Mouse (Mus musculus) hindbrain, postnatal 0 days (tissue): ENCODE data around the gene Phf21a. TPM values are rescaled to one million over a fixed set of nuclear protein-coding genes. Genes with fewer than 3 reads are reported as not detected.

ENCODE experiments used
- ATAC-seq: fragments of 200-750 bp; cut with Nextera tagmentation; 2 replicates; pipeline ENCODE4 v1.8.0; 2017; ENCODE audit warnings: mild to moderate bottlenecking, moderate TSS enrichment, moderate library complexity
- DNase-seq: peaks from one replicate; pipeline ENCODE4 v3.0.0-alpha.2; 2015; ENCODE audit warnings: low spot score
- H3K27ac ChIP-seq: fragments of 300-500 bp; sonication (generic); 2 replicates; pipeline ENCODE4 v1.5.1; 2014; ENCODE audit warnings: mild to moderate bottlenecking
- H3K27me3 ChIP-seq: fragments of 300-500 bp; sonication (generic); 2 replicates; pipeline ENCODE4 v1.6.1; 2014; ENCODE audit warnings: low read length, mixed read lengths; ENCODE audit not compliant: insufficient read depth
- H3K36me3 ChIP-seq: fragments of 300-500 bp; sonication (generic); 2 replicates; pipeline ENCODE4 v1.6.1; 2014; ENCODE audit warnings: low read length, mixed read lengths; ENCODE audit not compliant: insufficient read depth
- H3K4me1 ChIP-seq: fragments of 300-500 bp; sonication (generic); 2 replicates; pipeline ENCODE4 v1.6.1; 2014; ENCODE audit warnings: antibody characterized with exemption, low read length, mixed read lengths; ENCODE audit not compliant: insufficient read depth
- H3K4me2 ChIP-seq: fragments of 300-500 bp; sonication (generic); 2 replicates; pipeline ENCODE4 v1.6.1; 2014; ENCODE audit warnings: low read depth, mild to moderate bottlenecking, low read length, moderate library complexity, mixed read lengths
- H3K4me3 ChIP-seq: fragments of 300-500 bp; sonication (generic); 2 replicates; pipeline ENCODE4 v1.5.1; 2014; ENCODE audit warnings: low read length
- H3K9ac ChIP-seq: fragments of 300-500 bp; sonication (generic); replicated peaks from 2 replicates; pipeline ENCODE4 v1.6.1; 2014; ENCODE audit warnings: mild to moderate bottlenecking, low read length, moderate library complexity, mixed read lengths
- H3K9me3 ChIP-seq: fragments of 300-500 bp; sonication (generic); 2 replicates; pipeline ENCODE4 v1.6.1; 2016; ENCODE audit warnings: low read length, mixed read lengths
- CTCF ChIP-seq: IDR thresholded peaks from 2 replicates; pipeline ENCODE4 v1.5.1; 2016; ENCODE audit warnings: antibody characterized with exemption, control low read depth, low read depth
- WGBS: fragments of 180-500 bp; shearing (Covaris S2); extraction: QIAGEN DNeasy Blood & Tissue Kit; methylation state at CpG from one replicate; pipeline ENCODE4 v1.1.7; 2014; 5-methylcytosine and 5-hydroxymethylcytosine counted together
- polyA plus RNA-seq: library from polyadenylated mRNA; unstranded; fragments of >200 nt; fragmentation: Nextera tagmentation; extraction: Ambion mirVana; gene quantifications from 2 replicates; pipeline ENCODE4 v1.2.1, GENCODE M21; 2015
- total RNA-seq: library from RNA; depleted of rRNA; stranded (reverse); fragments of >200 nt; gene quantifications from 2 replicates; pipeline ENCODE4 v1.2.3, GENCODE M21; 2014

Phf21a gene
- total and polyA plus RNA-seq, 2 experiments from 2014 or later: 26.6 to 109 TPM

DNA sequence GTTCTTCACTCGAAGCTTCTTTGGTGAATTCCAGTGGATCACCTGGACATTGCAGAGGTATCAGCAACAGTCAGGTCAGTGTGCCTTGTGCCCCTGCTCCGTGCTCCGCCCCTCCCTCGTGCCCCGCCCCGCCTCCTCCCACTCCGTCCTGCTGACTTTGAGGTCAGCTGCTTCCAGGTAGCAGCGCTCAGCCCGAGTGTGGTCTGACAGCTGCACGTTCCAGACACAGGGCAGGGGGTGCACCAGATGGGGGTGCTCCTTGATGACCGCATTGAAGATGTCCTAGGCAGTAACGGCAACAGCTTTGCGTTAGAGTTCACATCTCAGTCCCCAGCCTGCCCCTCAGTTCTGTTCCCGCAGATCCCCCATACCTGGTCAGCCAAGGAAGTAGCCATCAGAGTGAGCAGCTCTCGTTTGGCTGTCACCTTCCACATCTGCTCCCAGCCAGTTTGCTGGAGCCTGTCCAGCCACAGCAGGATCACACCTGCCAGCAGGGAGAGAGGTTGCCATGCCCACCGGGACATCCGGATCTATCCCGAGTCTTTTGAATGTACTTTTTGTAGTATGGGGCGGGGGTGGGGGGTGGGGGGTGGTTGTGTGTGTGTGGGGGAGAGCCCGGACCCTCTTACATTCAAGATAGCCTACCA is 274.6 kb downstream of the Phf21a start:
- DNase-seq: no peak
- WGBS: 44% methylated on average over 20 of the region's 20 CpGs

DNA sequence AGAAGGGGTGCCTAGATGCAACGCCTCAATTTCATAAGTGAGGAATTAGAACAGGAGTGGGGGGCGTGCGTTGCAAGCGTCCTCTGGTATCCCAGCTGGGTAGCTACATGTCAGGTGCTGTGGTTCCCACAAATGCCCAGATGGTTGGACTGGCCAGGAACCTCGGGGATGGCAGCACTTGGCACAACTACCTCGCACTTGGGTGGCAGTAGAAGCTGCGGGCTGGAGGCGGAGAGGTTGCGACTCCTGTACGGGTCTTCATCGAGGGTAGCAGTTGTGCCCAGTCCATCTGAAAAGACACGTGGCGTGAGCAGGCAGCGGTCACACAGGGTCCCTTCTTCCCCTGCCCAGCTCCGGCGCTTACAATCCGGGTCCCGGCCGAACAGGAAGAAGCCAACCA is 277.5 kb downstream of the Phf21a start:
- Histone ChIP-seq H3K4me3 (peak overlapping the region; percentile 13; the same call in 1 of the 2 replicates), H3K4me2 (peak overlapping the region; percentile 53), H3K9me3 (no peaks in the 10 kb centered on the region), H3K27ac (no peak overlapping the region), H3K27me3 (no peaks in the 10 kb centered on the region), H3K4me1 (peaks cover 21% of the 10 kb centered on the region), H3K36me3 (no peaks in the 10 kb centered on the region), H3K9ac (0 out of 2 replicates have a peak overlapping the region, but pooled peaks have one; percentile 10)
- TF ChIP-seq CTCF: no peak
- 14% methylated on average over 18 of the region's 19 CpGs for WGBS
- ATAC-seq (no peak), DNase-seq (no peak)

More for the DNA sequence above, 274.6 kb downstream of the Phf21a start:
- no peak overlapping the region for H3K4me3 ChIP-seq
- no peak overlapping the region for H3K27ac ChIP-seq
- H3K4me1 ChIP-seq: peaks cover 21% of the 10 kb centered on the region
- H3K9ac ChIP-seq: no peak overlapping the region
- no peak for TF ChIP-seq CTCF
- no peak overlapping the region for H3K4me2 ChIP-seq
- ATAC-seq: no peak
- H3K9me3 ChIP-seq: no peaks in the 10 kb centered on the region
- no peaks in the 10 kb centered on the region for H3K27me3 ChIP-seq
- H3K36me3 ChIP-seq: no peaks in the 10 kb centered on the region; the same call in 1 of the 2 replicates

DNA sequence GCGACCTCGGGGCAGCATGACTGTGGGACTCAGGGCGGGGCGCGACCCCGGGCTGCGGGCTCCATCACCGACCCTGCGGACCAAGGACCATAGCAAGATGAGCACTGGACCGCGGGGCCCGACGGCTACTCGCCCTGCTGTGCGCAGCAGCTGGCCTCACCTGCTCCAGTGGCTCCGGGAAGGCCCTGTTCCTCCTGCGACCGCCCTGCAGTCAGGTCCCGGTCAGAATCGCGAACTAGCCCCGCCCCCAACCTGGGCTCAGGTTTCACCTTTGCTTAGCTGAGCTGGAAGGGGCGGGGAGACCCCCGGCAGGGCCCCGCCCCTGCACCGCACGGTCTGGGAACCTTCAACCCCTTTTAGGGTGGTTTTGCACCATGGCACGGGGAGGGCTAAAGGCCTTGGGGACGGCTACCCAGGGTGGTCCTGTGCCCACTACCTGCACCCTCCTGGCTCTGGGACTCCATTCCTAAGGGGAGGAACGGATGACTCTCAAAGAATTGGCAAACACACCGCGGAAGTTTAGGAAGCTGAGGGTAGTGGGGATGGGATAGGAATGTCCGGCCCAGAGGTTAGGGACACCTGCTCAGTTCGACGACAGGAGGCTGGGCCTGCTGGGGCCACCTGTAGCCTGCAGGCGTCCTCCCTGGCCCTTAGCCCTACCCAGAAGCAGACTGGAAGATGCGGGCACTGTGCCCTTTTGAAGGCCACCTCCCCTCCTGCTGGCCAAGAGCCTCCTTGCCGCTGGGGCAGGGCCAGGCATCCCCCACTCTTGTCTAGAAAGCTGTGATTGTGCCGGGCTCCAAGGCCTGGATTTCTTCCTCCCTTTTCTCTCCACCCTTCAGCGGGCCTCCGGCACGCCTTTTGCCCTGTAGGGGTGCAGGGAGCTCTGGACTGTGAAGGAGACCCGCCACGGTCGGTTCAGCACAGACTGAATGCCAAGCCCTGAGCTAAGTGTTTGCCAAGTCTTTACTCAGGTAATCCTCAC is 278.2 kb downstream of the Phf21a start:
- no peak for ATAC-seq
- Histone ChIP-seq H3K36me3 (no peaks in the 10 kb centered on the region), H3K4me3 (peak overlapping the region; percentile 13; the same call in 1 of the 2 replicates), H3K4me1 (peaks cover 25% of the 10 kb centered on the region), H3K9me3 (no peaks in the 10 kb centered on the region), H3K9ac (0 out of 2 replicates have a peak overlapping the region, but pooled peaks have one; percentile 10), H3K27ac (no peak overlapping the region), H3K4me2 (peak overlapping the region; percentile 53), H3K27me3 (no peaks in the 10 kb centered on the region)
- TF ChIP-seq CTCF: peak; percentile 10; the same call in 1 of the 2 replicates
- DNase-seq: peak; percentile 31
- 4% methylated on average over 45 of the region's 45 CpGs for WGBS

DNA sequence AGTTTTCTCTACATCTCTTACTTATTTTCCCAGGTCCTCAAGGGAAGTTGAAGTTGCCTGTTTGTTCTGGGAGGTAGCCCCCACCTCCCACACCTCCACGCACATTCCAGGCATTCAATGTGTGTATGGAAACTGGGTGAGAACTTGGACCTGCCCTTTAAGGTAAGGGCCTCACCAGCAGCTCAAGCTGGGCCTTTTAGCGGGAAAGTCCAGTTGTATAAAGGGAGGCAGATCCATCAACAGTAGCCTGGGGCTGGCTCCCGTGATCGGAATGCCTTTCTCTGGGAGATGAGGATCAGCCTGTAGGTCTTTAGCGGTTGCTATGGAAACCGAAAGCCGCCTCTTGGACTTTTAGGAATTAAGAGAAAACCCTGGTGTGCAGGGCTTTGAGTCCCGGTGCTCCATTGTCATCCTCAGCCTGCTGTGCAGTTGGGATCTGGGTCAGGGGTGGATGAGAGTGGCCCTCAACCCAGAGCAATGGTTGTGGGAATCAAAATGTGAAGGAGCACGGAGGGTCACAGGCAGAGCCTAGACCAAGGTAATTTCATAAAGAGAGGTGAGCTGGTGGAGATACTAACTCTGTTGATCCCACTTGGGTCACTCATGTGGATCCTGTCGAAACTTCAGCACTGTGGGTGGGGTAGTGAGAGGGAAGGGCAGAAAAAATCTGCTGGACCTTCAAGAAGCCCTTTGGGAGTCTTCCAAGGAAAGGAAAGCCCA is 279.2 kb downstream of the Phf21a start:
- H3K4me1 ChIP-seq: peaks cover 29% of the 10 kb centered on the region
- WGBS: 13% methylated on average over 10 of the region's 10 CpGs
- no peaks in the 10 kb centered on the region for H3K36me3 ChIP-seq
- no peak overlapping the region for H3K9ac ChIP-seq
- no peak for TF ChIP-seq CTCF
- no peaks in the 10 kb centered on the region for H3K27me3 ChIP-seq
- H3K4me3 ChIP-seq: no peak overlapping the region
- ATAC-seq (no peak), DNase-seq (peak; percentile 61)
- H3K4me2 ChIP-seq: no peak overlapping the region
- no peak overlapping the region for H3K27ac ChIP-seq
- H3K9me3 ChIP-seq: no peaks in the 10 kb centered on the region

DNA sequence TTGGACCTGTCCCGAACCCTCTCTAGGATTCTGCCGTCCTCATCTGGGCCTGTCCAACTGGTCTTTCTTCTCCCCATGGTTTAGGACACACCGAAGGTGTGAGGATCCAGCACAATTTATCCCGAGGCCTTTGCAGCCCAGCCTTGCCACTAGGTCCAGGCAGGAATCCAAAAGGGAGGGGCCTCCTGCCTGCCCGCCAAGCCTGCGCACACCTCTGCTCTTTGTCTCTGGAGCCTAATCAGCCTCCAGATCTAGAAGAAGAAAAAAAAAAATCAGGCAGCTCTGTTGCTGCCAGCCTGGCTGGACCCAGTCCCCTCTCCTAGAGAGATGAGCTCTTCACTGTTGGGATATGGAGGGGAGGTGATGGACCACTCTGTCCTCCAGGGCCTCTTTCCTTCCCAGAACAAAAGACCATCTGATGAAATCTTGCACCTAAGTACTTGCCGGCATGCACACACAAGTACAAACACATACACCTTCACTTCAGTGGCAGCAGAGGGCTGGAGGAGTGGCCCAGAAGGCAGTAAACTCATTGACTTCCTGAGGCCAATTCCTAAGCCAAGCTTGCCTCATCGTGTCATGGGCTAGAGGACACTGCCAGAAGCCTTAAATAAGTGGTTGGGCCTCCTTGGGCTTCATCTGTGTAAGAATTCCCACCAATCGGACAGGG is 280.0 kb downstream of the Phf21a start:
- Histone ChIP-seq H3K4me1 (peaks cover 29% of the 10 kb centered on the region), H3K4me3 (no peak overlapping the region), H3K27ac (no peak overlapping the region), H3K36me3 (no peaks in the 10 kb centered on the region; the same call in 1 of the 2 replicates), H3K9me3 (no peaks in the 10 kb centered on the region), H3K4me2 (no peak overlapping the region), H3K9ac (no peak overlapping the region), H3K27me3 (no peaks in the 10 kb centered on the region)
- DNase-seq (peak; percentile 24), ATAC-seq (no peak)
- 38% methylated on average over 9 of the region's 9 CpGs for WGBS
- TF ChIP-seq CTCF: no peak

DNA sequence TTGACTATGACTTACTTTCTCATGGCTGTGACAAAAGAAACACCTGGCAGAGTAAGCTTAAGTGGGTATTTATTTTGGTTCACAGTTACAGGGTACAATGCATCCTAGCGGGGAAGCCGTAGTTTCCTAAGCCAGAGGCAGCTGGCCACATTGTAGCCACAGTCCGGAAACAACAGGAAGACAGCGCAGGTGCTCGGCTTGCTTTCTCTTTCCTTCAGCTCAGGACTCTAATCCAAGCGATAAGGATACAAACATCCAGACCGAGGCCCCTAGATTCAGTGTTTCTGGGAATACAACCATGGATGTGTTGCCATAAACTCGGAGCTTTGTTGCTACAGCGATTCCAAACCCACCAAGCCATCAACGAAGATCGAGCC is 280.5 kb downstream of the Phf21a start:
- WGBS: 81% methylated on average over 11 of the region's 11 CpGs
- Histone ChIP-seq H3K9me3 (no peaks in the 10 kb centered on the region), H3K4me1 (peaks cover 29% of the 10 kb centered on the region), H3K27me3 (no peaks in the 10 kb centered on the region), H3K27ac (no peak overlapping the region), H3K4me3 (no peak overlapping the region), H3K9ac (no peak overlapping the region), H3K4me2 (no peak overlapping the region), H3K36me3 (peaks cover 2% of the 10 kb centered on the region; the same call in 1 of the 2 replicates)
- TF ChIP-seq CTCF: no peak
- DNase-seq: no peak
- ATAC-seq: no peak
